Mouse (Mus musculus): ENCODE measurements around the gene Mier3. TPM values are rescaled to one million over a fixed set of nuclear protein-coding genes. Genes with fewer than 3 reads are reported as not detected.
A peak's percentile ranks its signal among the peaks of the same experiment; 100 is the strongest.
"Not testable (repeated sequence)": the region's sequence is repeated elsewhere in the genome, so short reads cannot be mapped to it uniquely, and the experiment has no call there.

The Mier3 gene
- polyA plus RNA-seq, 1 experiment from 2014 or later = 18.3 TPM

DNA sequence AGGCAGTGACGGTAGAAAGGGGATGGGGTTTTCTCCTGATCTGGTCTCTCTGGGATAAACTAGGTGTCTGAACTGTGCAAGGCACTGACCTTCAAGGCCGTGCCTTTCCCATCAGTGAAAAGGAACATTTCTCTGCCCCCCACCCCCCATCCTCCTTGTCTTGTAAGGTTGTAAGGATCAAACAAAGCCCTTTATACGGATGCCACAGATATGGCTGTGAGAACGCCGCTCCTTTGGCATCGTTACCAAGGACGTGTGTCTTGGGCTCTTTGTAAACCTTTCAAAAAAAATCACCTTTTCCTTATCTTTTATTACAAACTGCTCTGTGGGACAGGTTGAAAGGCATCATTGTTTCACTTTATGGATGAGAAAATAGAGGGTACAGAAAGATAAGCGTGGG, 21.3 kb upstream of the Mier3 start:
- no peak overlapping the region for H3K27ac ChIP-seq
- ATAC-seq (replicated peaks) = no peak
- H3K27me3 ChIP-seq (replicated peaks) = no peaks in the 10 kb centered on the region
- H3K36me3 ChIP-seq (replicated peaks) = no peaks in the 10 kb centered on the region
- no peak overlapping the region for H3K4me3 ChIP-seq
- no peak overlapping the region for H3K9ac ChIP-seq
- H3K4me2 ChIP-seq = no peak overlapping the region
- H3K9me3 ChIP-seq = no peaks in the 10 kb centered on the region
- no peaks in the 10 kb centered on the region for H3K4me1 ChIP-seq
- WGBS = 68% methylated on average over 8 of the region's 8 CpGs

DNA sequence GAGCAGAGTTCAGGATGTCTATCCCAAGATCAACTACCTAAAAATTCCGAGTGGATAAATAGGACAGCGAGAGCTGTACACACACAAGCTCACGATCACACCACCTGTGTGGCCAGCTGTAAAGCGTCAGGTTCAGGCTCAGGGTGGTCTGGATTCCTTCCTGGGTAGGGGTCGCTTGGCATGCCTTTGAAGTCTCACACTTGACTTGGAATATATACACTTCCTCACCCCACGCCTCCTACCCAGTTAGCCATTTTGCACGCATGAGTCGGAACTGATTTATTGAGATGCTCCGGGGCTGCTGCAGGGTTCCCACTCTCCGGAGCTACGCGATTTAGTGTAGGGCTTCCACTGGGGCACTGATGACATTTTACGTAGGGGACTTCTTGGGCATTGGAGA, 20.7 kb upstream of the Mier3 start:
- no peak for ATAC-seq (replicated peaks)
- H3K4me1 ChIP-seq = no peaks in the 10 kb centered on the region
- no peaks in the 10 kb centered on the region for H3K27me3 ChIP-seq (replicated peaks)
- no peak overlapping the region for H3K9ac ChIP-seq
- no peaks in the 10 kb centered on the region for H3K36me3 ChIP-seq (replicated peaks)
- no peak overlapping the region for H3K4me2 ChIP-seq
- H3K4me3 ChIP-seq = no peak overlapping the region
- 78% methylated on average over 13 of the region's 13 CpGs for WGBS
- no peaks in the 10 kb centered on the region for H3K9me3 ChIP-seq
- H3K27ac ChIP-seq = no peak overlapping the region

DNA sequence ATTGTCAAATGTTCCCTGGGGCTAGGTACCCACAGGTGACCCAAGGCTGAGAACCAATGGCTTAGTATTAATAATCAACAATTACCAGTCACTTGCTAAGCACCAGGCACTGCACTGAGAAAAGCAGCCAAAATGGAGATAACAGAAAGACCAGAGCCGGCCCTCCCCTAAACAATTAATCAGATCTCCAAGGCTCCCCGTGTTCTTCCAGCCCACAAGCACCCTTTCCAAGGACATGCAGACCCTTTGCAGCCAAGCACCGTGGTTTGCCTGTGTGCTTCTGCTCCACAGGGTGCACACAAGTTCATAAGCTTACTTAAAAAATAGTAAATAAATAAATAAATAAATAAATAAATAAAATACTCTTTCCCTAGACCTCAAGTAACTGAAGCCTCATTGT, 20.2 kb upstream of the Mier3 start:
- H3K36me3 ChIP-seq (replicated peaks) = no peaks in the 10 kb centered on the region
- no peaks in the 10 kb centered on the region for H3K27me3 ChIP-seq (replicated peaks)
- H3K4me1 ChIP-seq = no peaks in the 10 kb centered on the region
- no peak overlapping the region for H3K4me2 ChIP-seq
- H3K9ac ChIP-seq = no peak overlapping the region
- no peak overlapping the region for H3K4me3 ChIP-seq
- ATAC-seq (replicated peaks) = no peak
- no peak overlapping the region for H3K27ac ChIP-seq
- 85% methylated on average over 3 of the region's 3 CpGs for WGBS
- H3K9me3 ChIP-seq = no peaks in the 10 kb centered on the region

DNA sequence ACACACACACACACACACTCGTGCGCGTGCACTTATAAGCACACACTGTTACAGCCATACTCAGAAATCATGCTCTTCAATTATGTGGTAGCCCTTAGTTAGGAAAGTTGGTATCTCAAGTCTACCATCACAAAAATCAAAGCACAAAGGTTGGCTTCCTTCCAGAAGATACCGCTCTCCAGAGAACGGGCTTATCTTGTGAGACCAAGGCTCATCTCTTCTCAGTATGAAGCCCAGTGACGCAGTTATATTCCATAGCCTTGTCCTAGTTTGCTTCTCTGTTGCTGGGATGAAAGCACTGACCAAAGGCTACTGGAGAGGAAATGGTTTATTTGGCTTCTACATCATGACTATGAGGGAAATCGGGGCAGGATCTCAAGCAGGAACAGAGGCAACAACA, 12.8 kb upstream of the Mier3 start:
- Histone ChIP-seq H3K27me3 (replicated peaks) (no peaks in the 10 kb centered on the region), H3K9me3 (no peaks in the 10 kb centered on the region), H3K9ac (no peak overlapping the region), H3K4me3 (no peak overlapping the region), H3K4me1 (no peaks in the 10 kb centered on the region), H3K4me2 (no peak overlapping the region), H3K27ac (no peak overlapping the region), H3K36me3 (replicated peaks) (no peaks in the 10 kb centered on the region)
- 95% methylated on average over 7 of the region's 7 CpGs for WGBS
- no peak for ATAC-seq (replicated peaks)

DNA sequence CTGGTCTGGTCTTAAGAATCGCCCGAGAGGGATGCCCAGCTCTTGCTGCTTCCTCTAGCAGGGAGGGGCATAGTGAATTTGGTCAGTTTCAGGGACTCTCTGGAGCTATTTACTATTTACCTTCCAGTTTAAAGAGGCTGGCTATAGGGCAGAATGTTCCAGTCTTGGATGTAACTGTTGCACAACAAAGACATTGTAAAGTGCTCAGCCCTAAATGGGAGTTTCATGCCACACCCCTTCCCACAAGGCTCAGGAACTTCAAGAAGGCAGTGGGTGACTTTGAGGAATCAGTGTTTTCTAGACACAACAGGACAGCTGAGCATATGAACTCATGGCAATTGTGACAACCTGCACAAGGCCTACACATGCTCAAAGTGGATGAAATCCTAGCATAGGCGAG, 3.9 kb upstream of the Mier3 start:
- no peaks in the 10 kb centered on the region for H3K9me3 ChIP-seq
- no peaks in the 10 kb centered on the region for H3K27me3 ChIP-seq (replicated peaks)
- WGBS = 93% methylated on average over 3 of the region's 3 CpGs
- no peak overlapping the region for H3K4me2 ChIP-seq
- no peak for ATAC-seq (replicated peaks)
- H3K9ac ChIP-seq = no peak overlapping the region
- no peak overlapping the region for H3K27ac ChIP-seq
- no peak overlapping the region for H3K4me3 ChIP-seq
- no peaks in the 10 kb centered on the region for H3K4me1 ChIP-seq
- no peaks in the 10 kb centered on the region for H3K36me3 ChIP-seq (replicated peaks)

DNA sequence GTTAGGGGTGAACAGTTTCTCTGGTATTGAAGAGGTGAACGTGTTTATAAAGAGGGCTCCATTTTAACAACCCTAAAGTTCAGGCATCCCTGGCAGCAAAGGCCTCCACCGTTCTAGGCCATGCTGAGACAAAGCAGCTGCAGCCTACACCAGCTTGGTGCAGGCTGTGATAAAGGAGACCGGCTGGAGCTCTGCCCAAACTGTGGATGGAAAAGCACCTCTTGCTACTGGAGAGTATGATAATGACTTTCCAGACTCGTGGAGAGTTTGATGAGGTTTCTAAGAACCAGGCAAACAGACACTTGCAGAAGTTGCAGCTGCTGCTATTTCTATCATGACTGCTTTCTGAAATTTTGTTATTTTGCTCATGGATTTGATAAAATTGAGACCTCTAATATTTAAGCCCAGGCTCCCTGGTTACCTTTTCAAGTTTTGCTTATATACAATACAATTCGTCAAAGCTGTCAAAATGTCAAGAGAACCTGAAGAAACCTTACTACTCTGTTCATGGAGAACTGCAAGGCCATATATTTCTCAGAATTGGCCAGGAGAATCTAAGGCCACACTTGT, 3.4 kb downstream of the Mier3 start:
- 0 out of 2 replicates have a peak, but pooled peaks cover 4% of the 10 kb centered on the region for H3K27me3 ChIP-seq (replicated peaks)
- H3K9me3 ChIP-seq = no peaks in the 10 kb centered on the region
- no peak overlapping the region for H3K27ac ChIP-seq
- H3K9ac ChIP-seq = no peak overlapping the region
- no peak for ATAC-seq (replicated peaks)
- H3K4me2 ChIP-seq = no peak overlapping the region
- H3K4me3 ChIP-seq = no peak overlapping the region
- H3K4me1 ChIP-seq = peaks cover 17% of the 10 kb centered on the region
- WGBS = 36% methylated on average over 5 of the region's 5 CpGs
- no peaks in the 10 kb centered on the region for H3K36me3 ChIP-seq (replicated peaks)

DNA sequence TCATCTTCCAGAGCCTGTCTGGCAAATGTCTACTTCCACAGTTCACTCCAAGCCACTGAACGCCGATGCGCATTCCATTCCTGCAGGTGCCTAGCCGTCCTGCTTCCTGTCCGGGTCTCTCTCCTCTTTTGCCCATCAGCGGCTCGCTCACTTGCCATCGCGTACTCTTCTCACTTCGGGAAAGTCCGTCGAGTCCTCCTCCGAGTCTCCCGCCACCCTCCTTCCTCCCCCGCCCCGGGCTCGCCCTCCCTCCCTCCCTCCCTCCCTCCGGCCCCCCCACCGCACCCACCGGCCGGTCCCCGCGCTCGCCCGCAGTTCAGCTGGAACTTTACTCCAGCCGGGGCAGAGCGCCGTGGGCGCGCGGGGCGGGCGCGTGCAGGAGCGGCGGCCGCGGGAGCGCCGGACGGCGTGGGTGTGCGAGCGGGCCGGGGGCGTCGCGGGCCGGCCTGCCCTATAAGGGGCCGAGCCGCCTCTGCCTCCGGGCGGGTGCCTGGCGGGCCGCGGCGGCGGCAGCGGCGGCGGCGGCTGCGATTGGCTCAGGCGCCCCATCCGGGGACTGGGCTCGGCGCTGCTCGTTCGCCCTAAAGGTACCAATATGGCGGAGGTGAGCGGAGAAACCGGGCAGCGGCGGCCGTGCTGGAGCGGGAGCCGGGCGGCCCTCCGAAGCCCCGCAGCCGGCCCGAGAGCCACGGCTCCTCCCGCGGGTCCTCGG, 5.1 kb downstream of the Mier3 start:
- 0 out of 2 replicates have a peak, but pooled peaks cover 4% of the 10 kb centered on the region for H3K27me3 ChIP-seq (replicated peaks)
- H3K36me3 ChIP-seq (replicated peaks) = no peaks in the 10 kb centered on the region; the same call in 1 of the 2 replicates
- WGBS = 1% methylated on average over 72 of the region's 86 CpGs
- peak overlapping the region; percentile 97 for H3K4me2 ChIP-seq
- peaks cover 17% of the 10 kb centered on the region for H3K4me1 ChIP-seq
- no peaks in the 10 kb centered on the region for H3K9me3 ChIP-seq
- H3K4me3 ChIP-seq = peak overlapping the region; percentile 95
- peak; percentile 97 for ATAC-seq (replicated peaks)
- peak overlapping the region; percentile 97 for H3K27ac ChIP-seq
- peak overlapping the region; percentile 90 for H3K9ac ChIP-seq

- Histone ChIP-seq H3K9ac (peak overlapping the region; percentile 90), H3K27ac (peak overlapping the region; percentile 97), H3K4me3 (peak overlapping the region; percentile 95), H3K4me1 (peaks cover 17% of the 10 kb centered on the region), H3K36me3 (replicated peaks) (peaks cover 4% of the 10 kb centered on the region; the same call in 1 of the 2 replicates), H3K27me3 (replicated peaks) (0 out of 2 replicates have a peak, but pooled peaks cover 4% of the 10 kb centered on the region), H3K9me3 (no peaks in the 10 kb centered on the region), H3K4me2 (peak overlapping the region; percentile 97)
- under 1% methylated on average over 59 of the region's 101 CpGs for WGBS
- ATAC-seq (replicated peaks) = peak; percentile 72
Observed at GRCm38 (mm10) chr13:111686522-111687284, 5.9 kb downstream of the Mier3 start.

- peak; percentile 68 for ATAC-seq (replicated peaks)
- peak overlapping the region; percentile 90 for H3K9ac ChIP-seq
- peak overlapping the region; percentile 97 for H3K27ac ChIP-seq
- under 1% methylated on average over 35 of the region's 35 CpGs for WGBS
- peaks cover 10% of the 10 kb centered on the region; the same call in 1 of the 2 replicates for H3K36me3 ChIP-seq (replicated peaks)
- H3K4me1 ChIP-seq = peaks cover 17% of the 10 kb centered on the region
- H3K9me3 ChIP-seq = no peaks in the 10 kb centered on the region
- H3K4me3 ChIP-seq = peak overlapping the region; percentile 95
- H3K27me3 ChIP-seq (replicated peaks) = 0 out of 2 replicates have a peak, but pooled peaks cover 4% of the 10 kb centered on the region
- H3K4me2 ChIP-seq = peak overlapping the region; percentile 97
Observed at GRCm38 (mm10) chr13:111687285-111687781, 6.6 kb downstream of the Mier3 start.

- 98% methylated on average over 10 of the region's 10 CpGs for WGBS
Observed at GRCm38 (mm10) chr13:111703396-111703795, 22.6 kb downstream of the Mier3 start.

DNA sequence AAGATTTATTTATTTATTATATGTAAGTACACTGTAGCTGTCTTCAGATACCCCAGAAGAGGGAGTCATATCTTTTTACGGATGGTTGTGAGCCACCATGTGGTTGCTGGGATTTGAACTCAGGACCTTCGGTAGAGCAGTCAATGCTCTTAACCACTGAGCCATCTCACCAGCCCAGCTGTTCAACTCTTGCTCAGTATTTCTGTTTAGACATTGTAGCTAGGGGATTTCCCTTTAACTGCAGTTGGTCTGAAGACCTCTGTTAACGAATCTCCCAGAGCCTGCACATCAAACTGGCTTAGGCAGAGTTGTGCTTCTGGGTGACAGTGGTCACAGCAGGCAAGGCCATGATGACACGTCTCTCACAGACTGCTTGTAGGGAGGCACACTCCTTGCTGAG, 23.2 kb downstream of the Mier3 start:
- H3K4me1 ChIP-seq = not testable (repeated sequence)

More at GRCm38 (mm10) chr13:111703396-111703795, 22.6 kb downstream of the Mier3 start:
- ATAC-seq (replicated peaks) = no peak
- Histone ChIP-seq H3K36me3 (replicated peaks) (peaks cover 36% of the 10 kb centered on the region), H3K27me3 (replicated peaks) (no peaks in the 10 kb centered on the region), H3K27ac (no peak overlapping the region), H3K4me3 (no peak overlapping the region), H3K4me1 (no peaks in the 10 kb centered on the region), H3K9ac (no peak overlapping the region), H3K4me2 (no peak overlapping the region), H3K9me3 (no peaks in the 10 kb centered on the region)

DNA sequence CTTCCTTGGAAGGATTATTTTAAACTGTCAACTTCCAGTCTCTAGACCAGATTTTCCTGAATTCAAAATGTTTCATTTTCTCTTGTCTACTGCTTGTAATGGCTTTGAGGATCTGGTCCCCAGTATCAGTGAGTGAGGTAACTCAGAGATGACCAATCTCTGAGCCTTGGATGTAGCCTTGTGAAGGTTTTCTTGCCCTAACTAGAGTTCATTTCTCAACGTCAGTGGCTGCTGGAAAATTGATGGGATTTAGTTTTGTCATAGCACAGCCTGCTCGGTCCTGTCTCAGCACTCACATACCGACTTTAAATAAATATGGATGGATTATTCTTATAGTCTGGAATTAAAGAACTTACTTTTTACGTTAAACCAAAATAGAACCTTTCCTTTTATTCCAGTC, 29.8 kb downstream of the Mier3 start:
- H3K4me2 ChIP-seq = no peak overlapping the region
- 90% methylated on average over 4 of the region's 4 CpGs for WGBS

More for the DNA sequence above, 23.2 kb downstream of the Mier3 start:
- not testable (repeated sequence) for H3K27ac ChIP-seq; ATAC-seq (replicated peaks); H3K27me3 ChIP-seq (replicated peaks); H3K4me2 ChIP-seq; H3K4me3 ChIP-seq; H3K9ac ChIP-seq; H3K9me3 ChIP-seq
- WGBS = 87% methylated on average over 4 of the region's 4 CpGs
- peaks cover 39% of the 10 kb centered on the region for H3K36me3 ChIP-seq (replicated peaks)

More for the DNA sequence above, 29.8 kb downstream of the Mier3 start:
- Histone ChIP-seq H3K9ac (no peak overlapping the region), H3K4me1 (no peaks in the 10 kb centered on the region), H3K9me3 (no peaks in the 10 kb centered on the region), H3K4me3 (no peak overlapping the region), H3K27me3 (replicated peaks) (no peaks in the 10 kb centered on the region), H3K36me3 (replicated peaks) (peaks cover 70% of the 10 kb centered on the region), H3K27ac (no peak overlapping the region)
- ATAC-seq (replicated peaks) = no peak

Measured in midbrain, embryonic 15.5 days (tissue).